ENCODE assay signal across 9 mouse cellular contexts in genomic region chrX:101942461-101942896, GRCm38 (mm10).
DNase-seq lines count a peak whose midpoint lies in the region; ATAC-seq lines count a peak whose summit lies in the region.
"Had no signal": no experiment of that assay in that cellular context is flagged by ENCODE, and none has a peak within 500 bp of the region (broad histone marks: within the 10 kb centered on the region; RNA-seq: fewer than 3 reads in every experiment).

No protein-coding gene starts in this region.

- ATAC-seq in hindbrain, embryonic 13.5 days (ENCODE audit: low FRiP score) = peak; percentile 82
- no peak for ATAC-seq in monocyte, adult 5-6 weeks (replicated peaks; ENCODE audit: insufficient number of reproducible peaks, low FRiP score, low TSS enrichment, poor library complexity, severe bottlenecking)

- H3K4me3 ChIP-seq in hindbrain, embryonic 13.5 days = no peak overlapping the region
- H3K4me3 ChIP-seq: myocyte had no signal

- no peaks in the 10 kb centered on the region for H3K9me3 ChIP-seq in hindbrain, embryonic 13.5 days

- H3K4me2 ChIP-seq in hindbrain, embryonic 13.5 days = no peak overlapping the region

- DNase-seq in R1 (ENCODE audit: low read depth, low spot score) = peak; percentile 80
- DNase-seq in cerebellum, postnatal 25 days = peak; percentile 90 to 93
- DNase-seq in frontal cortex, postnatal 36 days (ENCODE audit: low spot score in 2 of 2) = peak; percentile 46 to 66
- DNase-seq in layer of hippocampus, postnatal 10 days (ENCODE audit: low spot score in 2 of 2) = peak; percentile 60 to 72
- DNase-seq in lung, postnatal 10 days = peak; percentile 78
- DNase-seq in right cerebral cortex, postnatal 10 days (ENCODE audit: low spot score in 2 of 2) = peak; percentile 71 to 76

- no peak overlapping the region for H3K27ac ChIP-seq in hindbrain, embryonic 13.5 days

- no peaks in the 10 kb centered on the region for H3K4me1 ChIP-seq in hindbrain, embryonic 13.5 days (replicated peaks)

- peaks cover 58% of the 10 kb centered on the region; the same call in 1 of the 2 replicates for H3K27me3 ChIP-seq in hindbrain, embryonic 13.5 days

- no peak overlapping the region for H3K9ac ChIP-seq in hindbrain, embryonic 13.5 days

- H3K36me3 ChIP-seq in hindbrain, embryonic 13.5 days = no peaks in the 10 kb centered on the region

- 9% methylated on average over 6 of the region's 6 CpGs for WGBS in hindbrain, embryonic 13.5 days
